In the genomic region with DNA sequence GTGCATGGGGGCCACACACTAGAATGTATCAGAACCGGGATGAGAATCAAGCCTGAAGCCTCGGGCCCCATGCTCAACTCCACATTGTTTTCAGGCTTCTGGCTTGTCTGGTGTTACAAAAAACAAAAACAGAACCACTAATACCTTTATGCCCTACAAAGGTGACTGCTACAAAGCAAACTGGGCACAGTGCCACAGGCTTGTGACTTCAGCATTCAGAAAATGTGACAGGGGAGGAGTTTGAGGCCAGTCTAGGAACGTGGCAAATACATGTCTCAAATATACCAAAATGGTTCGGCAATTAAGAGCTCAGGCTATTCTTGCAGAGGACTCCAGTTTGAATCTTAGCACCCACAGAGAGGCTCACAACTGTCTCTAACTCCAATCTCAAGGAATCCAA, we compare ENCODE assay signal across 25 mouse cellular contexts. TPM values are rescaled to one million over a fixed set of nuclear protein-coding genes. Genes with fewer than 3 reads are reported as not detected.
DNase-seq lines count a peak whose midpoint lies in the region; ATAC-seq and TF ChIP-seq lines count a peak whose summit lies in the region.
"Had no signal": no experiment of that assay in that cellular context is flagged by ENCODE, and none has a peak within 500 bp of the region (broad histone marks: within the 10 kb centered on the region; RNA-seq: fewer than 3 reads in every experiment).

No protein-coding gene starts in this region.

- H3K4me2 ChIP-seq in heart, postnatal 0 days (ENCODE audit: low read depth, low read length): no peak overlapping the region
- H3K4me2 ChIP-seq in lung, embryonic 14.5 days: no peak overlapping the region
- H3K4me2 ChIP-seq: forebrain, embryonic 12.5 days; hindbrain, embryonic 13.5 days; limb, embryonic 12.5 days; liver, embryonic 12.5 days; lung, embryonic 15.5 days had no signal

- H3K36me3 ChIP-seq in heart, postnatal 0 days (replicated peaks; ENCODE audit: control insufficient read depth, insufficient read depth, low read length): no peaks in the 10 kb centered on the region
- H3K36me3 ChIP-seq in lung, embryonic 14.5 days (ENCODE audit: insufficient read depth): no peaks in the 10 kb centered on the region
- H3K36me3 ChIP-seq: forebrain, embryonic 12.5 days; hindbrain, embryonic 13.5 days; limb, embryonic 12.5 days; liver, embryonic 12.5 days; lung, embryonic 15.5 days had no signal

- no peak for TF ChIP-seq POLR2A in lung, adult 2 months (IDR thresholded peaks at IDR 0.05; ENCODE audit: borderline replicate concordance, extremely low read depth, low read depth, low read length)

- H3K27ac ChIP-seq in heart, postnatal 0 days (ENCODE audit: low read depth): peak overlapping the region; percentile 43; the same call in 1 of the 2 replicates
- H3K27ac ChIP-seq in lung, embryonic 14.5 days (ENCODE audit: low read depth): no peak overlapping the region
- H3K27ac ChIP-seq: forebrain, embryonic 12.5 days; hindbrain, embryonic 13.5 days; limb, embryonic 12.5 days; liver, embryonic 12.5 days; lung, embryonic 15.5 days had no signal

- no peak overlapping the region for H3K9ac ChIP-seq in heart, postnatal 0 days (replicated peaks; ENCODE audit: low read depth, low read length)
- no peak overlapping the region for H3K9ac ChIP-seq in lung, embryonic 14.5 days
- H3K9ac ChIP-seq: forebrain, embryonic 12.5 days; hindbrain, embryonic 13.5 days; limb, embryonic 12.5 days; liver, embryonic 12.5 days; lung, embryonic 15.5 days had no signal

- 0 out of 2 replicates have a peak, but pooled peaks cover 3% of the 10 kb centered on the region for H3K27me3 ChIP-seq in heart, postnatal 0 days (ENCODE audit: control insufficient read depth, insufficient read depth, low read length)
- H3K27me3 ChIP-seq in lung, embryonic 14.5 days (ENCODE audit: insufficient read depth, low read length): peaks cover 8% of the 10 kb centered on the region; the same call in 1 of the 2 replicates

- TF ChIP-seq CTCF in heart, postnatal 0 days (IDR thresholded peaks at IDR 0.05; ENCODE audit: low read depth): no peak
- no peak for TF ChIP-seq CTCF in lung, embryonic 14.5 days (IDR thresholded peaks at IDR 0.05; ENCODE audit: low read depth)
- no peak for TF ChIP-seq CTCF in lung, adult 2 months (IDR thresholded peaks at IDR 0.05; ENCODE audit: insufficient read depth, low read length)

- H3K4me3 ChIP-seq in heart, postnatal 0 days (ENCODE audit: low read depth, low read length): no peak overlapping the region
- H3K4me3 ChIP-seq in lung, embryonic 14.5 days (ENCODE audit: low read depth, low read length): no peak overlapping the region
- no peak overlapping the region for H3K4me3 ChIP-seq in lung, adult 2 months (replicated peaks; ENCODE audit: extremely low read depth, low read depth, low read length)
- H3K4me3 ChIP-seq: forebrain, embryonic 12.5 days; hindbrain, embryonic 13.5 days; limb, embryonic 12.5 days; liver, embryonic 12.5 days; lung, embryonic 15.5 days had no signal

- DNase-seq in heart, postnatal 0 days (ENCODE audit: low spot score): peak; percentile 49
- no peak for DNase-seq in heart, adult 9 months (ENCODE audit: low spot score in 2 of 2)
- peak; percentile 29 for DNase-seq in lung, embryonic 14.5 days
- no peak for DNase-seq in lung, adult 2 months
- DNase-seq in kidney, postnatal 10 days: peak; percentile 50
- DNase-seq in kidney, postnatal 36 days: peak; percentile 29 to 61
- no peak for DNase-seq in urinary bladder, adult 2 months (ENCODE audit: low spot score)
- DNase-seq: adrenal gland, adult 8-10 months; cerebellum, adult 8-10 months; gastrocnemius, postnatal 10 days; right cerebral cortex, postnatal 25 days; thymus, adult 2 months had no signal

- peak; percentile 54; the same call in 1 of the 2 replicates for ATAC-seq in heart, postnatal 0 days (ENCODE audit: insufficient read depth, low read depth)
- ATAC-seq in lung, embryonic 14.5 days (ENCODE audit: insufficient read depth): no peak
- ATAC-seq: inflammation-experienced regulatory T-cells, adult 6 months; liver, embryonic 12.5 days; midbrain, embryonic 16.5 days had no signal

- no peak for TF ChIP-seq EP300 in heart, postnatal 0 days (IDR thresholded peaks at IDR 0.05; ENCODE audit: low read depth)

- WGBS in heart, postnatal 0 days: 23% methylated on average over 4 of the region's 4 CpGs
- WGBS in lung, embryonic 14.5 days: 69% methylated on average over 4 of the region's 4 CpGs
- 48% methylated on average over 4 of the region's 4 CpGs for WGBS in lung, adult 2 months

- no peaks in the 10 kb centered on the region for H3K9me3 ChIP-seq in heart, postnatal 0 days (replicated peaks; ENCODE audit: control insufficient read depth, low read length)
- no peaks in the 10 kb centered on the region for H3K9me3 ChIP-seq in lung, embryonic 14.5 days (ENCODE audit: low read depth, low read length)
- H3K9me3 ChIP-seq: forebrain, embryonic 12.5 days; hindbrain, embryonic 13.5 days; limb, embryonic 12.5 days; liver, embryonic 12.5 days; lung, embryonic 15.5 days had no signal

- peaks cover 7% of the 10 kb centered on the region for H3K4me1 ChIP-seq in heart, postnatal 0 days (ENCODE audit: control insufficient read depth, insufficient read depth)
- H3K4me1 ChIP-seq in lung, embryonic 14.5 days (ENCODE audit: insufficient read depth): 0 out of 2 replicates have a peak, but pooled peaks cover 3% of the 10 kb centered on the region
- H3K4me1 ChIP-seq in lung, adult 2 months (ENCODE audit: control insufficient read depth, insufficient read depth, low read length): no peaks in the 10 kb centered on the region

RNA-seq across cellular contexts. Expression of gene Mt3, which starts 3.7 kb away (rescaled TPM):
- total RNA-seq in heart, postnatal 0 days (2014; rRNA removed; ENCODE audit: low replicate concordance): 145 and 217 TPM in 2 replicates
- 67.4 and 72.3 TPM in 2 replicates for polyA plus RNA-seq in heart, postnatal 0 days (2015; fragmentation: Nextera tagmentation; extraction: Ambion mirVana)
- 2.9 TPM in 2 replicates for polyA plus RNA-seq in lung, embryonic 14.5 days (2014; fragmentation: Nextera tagmentation; extraction: Ambion mirVana)
- polyA plus RNA-seq in lung, adult 2 months (2012; rRNA removed): 1.4 and 1.6 TPM in 2 replicates
- polyA plus RNA-seq in urinary bladder, adult 2 months (2012; rRNA removed): 1.6 and 3.5 TPM in 2 replicates
- total RNA-seq: megakaryocyte-erythroid progenitor cell, adult 5-6 weeks had no signal
- polyA plus RNA-seq: spleen, adult 2 months had no signal

RNA-seq across cellular contexts. Expression of gene Mt2, which starts 16.4 kb away (rescaled TPM):
- 87.5 and 117 TPM in 2 replicates for total RNA-seq in heart, postnatal 0 days (2014; rRNA removed; ENCODE audit: low replicate concordance)
- 65.7 and 83.0 TPM in 2 replicates for polyA plus RNA-seq in heart, postnatal 0 days (2015; fragmentation: Nextera tagmentation; extraction: Ambion mirVana)
- 12.3 and 15.2 TPM in 2 replicates for polyA plus RNA-seq in lung, embryonic 14.5 days (2014; fragmentation: Nextera tagmentation; extraction: Ambion mirVana)
- polyA plus RNA-seq in lung, adult 2 months (2012; rRNA removed): 32.2 and 56.0 TPM in 2 replicates
- polyA plus RNA-seq in urinary bladder, adult 2 months (2012; rRNA removed): 100.0 and 101 TPM in 2 replicates

RNA-seq across cellular contexts. Expression of gene Mt4, which starts 19.1 kb away (rescaled TPM):
- not detected in 2 replicates for total RNA-seq in heart, postnatal 0 days (2014; rRNA removed; ENCODE audit: low replicate concordance)
- not detected in 2 replicates for polyA plus RNA-seq in heart, postnatal 0 days (2015; fragmentation: Nextera tagmentation; extraction: Ambion mirVana)
- not detected in 2 replicates for polyA plus RNA-seq in lung, embryonic 14.5 days (2014; fragmentation: Nextera tagmentation; extraction: Ambion mirVana)
- polyA plus RNA-seq in lung, adult 2 months (2012; rRNA removed): 935 TPM in 1 of 2 replicates, not detected in the other
- polyA plus RNA-seq in urinary bladder, adult 2 months (2012; rRNA removed): not detected in 2 replicates
- total RNA-seq: adrenal gland, adult 8-10 months; gastrocnemius, postnatal 10 days; heart, adult 18-20 months; layer of hippocampus, postnatal 25 days; left cerebral cortex, postnatal 10 days; megakaryocyte-erythroid progenitor cell, adult 5-6 weeks had no signal
- polyA plus RNA-seq: forebrain, embryonic 12.5 days; hindbrain, embryonic 13.5 days; inflammation-experienced regulatory T-cells, adult 6 months; limb, embryonic 12.5 days; liver, embryonic 12.5 days; lung, embryonic 15.5 days; midbrain, embryonic 16.5 days; spleen, adult 2 months; stomach, embryonic 14.5 days had no signal

RNA-seq across cellular contexts. Expression of gene Mt1, which starts 22.8 kb away (rescaled TPM):
- total RNA-seq in heart, postnatal 0 days (2014; rRNA removed; ENCODE audit: low replicate concordance): 1,123 and 1,581 TPM in 2 replicates
- polyA plus RNA-seq in heart, postnatal 0 days (2015; fragmentation: Nextera tagmentation; extraction: Ambion mirVana): 783 and 795 TPM in 2 replicates
- polyA plus RNA-seq in lung, embryonic 14.5 days (2014; fragmentation: Nextera tagmentation; extraction: Ambion mirVana): 57.4 and 71.3 TPM in 2 replicates
- polyA plus RNA-seq in lung, adult 2 months (2012; rRNA removed): 417 and 493 TPM in 2 replicates
- 256 and 257 TPM in 2 replicates for polyA plus RNA-seq in urinary bladder, adult 2 months (2012; rRNA removed)

RNA-seq across cellular contexts. Expression of gene Bbs2, which starts 57.4 kb away (rescaled TPM):
- total RNA-seq in heart, postnatal 0 days (2014; rRNA removed; ENCODE audit: low replicate concordance): 10.1 and 12.6 TPM in 2 replicates
- 9.1 and 9.5 TPM in 2 replicates for polyA plus RNA-seq in heart, postnatal 0 days (2015; fragmentation: Nextera tagmentation; extraction: Ambion mirVana)
- polyA plus RNA-seq in lung, embryonic 14.5 days (2014; fragmentation: Nextera tagmentation; extraction: Ambion mirVana): 10.3 and 12.0 TPM in 2 replicates
- 16.0 and 21.5 TPM in 2 replicates for polyA plus RNA-seq in lung, adult 2 months (2012; rRNA removed)
- 28.8 and 31.8 TPM in 2 replicates for polyA plus RNA-seq in urinary bladder, adult 2 months (2012; rRNA removed)

Comparison
In these comparisons a context has a peak if more than half of its experiments do, and no peak if none do; other contexts are left out.
1. DNase-seq: peak in heart, postnatal 0 days (single experiment), lung, embryonic 14.5 days (single experiment), kidney, postnatal 10 days (single experiment) and kidney, postnatal 36 days (2 of 2); none in heart, adult 9 months (0 of 2), lung, adult 2 months (single experiment) and urinary bladder, adult 2 months (single experiment).
2. RNA of gene Mt3, which starts 3.7 kb away (polyA plus RNA-seq): 67.4 to 72.3 TPM in heart, postnatal 0 days; 2.9 TPM in lung, embryonic 14.5 days, 1.6 to 3.5 TPM in urinary bladder, adult 2 months and 1.4 to 1.6 TPM in lung, adult 2 months; every median in the first group is over 10 times any median in the second.